Mouse (Mus musculus): ENCODE measurements around the gene Sdad1. TPM values are rescaled to one million over a fixed set of nuclear protein-coding genes. Genes with fewer than 3 reads are reported as not detected.
A peak's percentile ranks its signal among the peaks of the same experiment; 100 is the strongest.

The Sdad1 gene
- total RNA-seq, 2 experiments from 2014 or later, result 32.1 to 36.0 TPM

DNA sequence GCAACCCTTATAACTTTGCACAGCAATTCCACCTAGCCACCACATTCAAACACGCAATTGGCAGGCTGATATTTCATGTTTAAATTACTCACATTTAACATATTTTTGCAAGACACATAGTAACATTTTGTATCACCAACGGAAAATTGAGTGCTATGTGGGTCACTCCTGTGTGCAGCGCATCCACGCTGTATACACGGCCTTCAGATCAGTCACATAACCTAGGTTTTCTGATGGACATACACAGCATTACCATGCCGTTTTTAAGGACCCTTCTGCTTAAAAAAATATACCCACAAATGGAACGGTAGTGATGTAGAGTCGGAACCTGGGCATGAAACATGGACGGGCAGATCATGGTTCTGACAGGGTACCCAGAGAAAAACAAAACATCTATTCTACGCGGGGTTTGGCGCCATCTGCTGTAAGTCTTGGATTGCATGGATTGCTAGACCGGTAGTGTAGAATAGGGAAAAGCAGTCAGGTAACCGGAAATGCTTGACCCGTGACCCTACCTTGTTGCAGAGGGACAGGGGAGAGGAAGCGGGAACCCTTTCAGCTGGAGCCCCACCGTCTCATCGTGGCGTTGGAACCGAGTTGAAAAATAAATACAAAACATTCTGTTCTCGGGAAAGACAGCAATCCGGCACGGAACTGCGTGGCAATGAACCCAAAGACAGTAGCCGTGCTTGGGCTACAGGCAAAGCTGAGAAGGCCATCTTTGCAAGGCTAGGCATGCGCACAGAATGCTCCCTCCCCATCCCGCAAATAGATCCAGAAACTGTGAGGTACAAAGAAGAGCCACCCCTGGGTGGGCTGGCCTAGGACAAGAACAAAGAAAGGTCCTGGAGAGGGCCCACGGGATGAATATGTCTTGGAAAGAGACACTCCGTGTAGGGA is 70.7 kb downstream of the Sdad1 start:
- peak; percentile 81 for DNase-seq

DNA sequence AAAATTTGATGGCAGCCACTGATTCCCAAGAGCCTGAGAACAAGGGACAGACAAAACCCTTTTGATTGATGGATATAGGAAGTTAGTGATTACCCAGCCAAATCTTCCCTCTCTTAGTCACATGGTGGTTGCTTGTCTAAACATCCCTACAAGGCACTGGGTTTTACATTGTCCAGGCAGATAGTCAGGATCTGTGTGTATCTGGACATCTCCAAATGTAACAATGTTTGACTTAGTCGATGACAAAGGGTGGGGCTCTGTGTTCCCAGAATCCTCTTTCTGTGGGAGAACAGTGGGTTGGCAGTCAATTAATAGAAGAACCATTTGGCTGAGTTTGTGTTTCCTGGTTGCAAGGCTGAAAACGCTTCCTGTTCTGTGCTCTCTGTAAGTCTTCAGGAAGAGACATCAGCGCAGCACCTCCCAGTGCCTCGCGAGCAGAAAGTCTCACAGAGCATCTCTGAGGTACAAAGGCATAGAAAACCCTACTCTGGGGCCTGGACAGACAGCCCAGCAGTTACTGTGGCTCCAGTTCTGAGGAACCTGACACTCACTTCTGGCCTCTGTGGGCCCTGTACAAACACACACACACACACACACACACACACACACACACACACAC is 75.2 kb downstream of the Sdad1 start:
- no peak for DNase-seq

Other genes with a start within 250 kb of the Sdad1 start
- 10 to 100 TPM; 92.8 to 96.6 TPM for gene G3bp2, start 226.8 kb downstream of the Sdad1 start, total RNA-seq (2021)
- gene Uso1, start 172.5 kb downstream of the Sdad1 start, total RNA-seq (2021), result 10 to 100 TPM; 64.1 to 71.5 TPM
- gene U90926, start 95.1 kb downstream of the Sdad1 start, total RNA-seq (2021), result under 1 TPM in 1 of 2 experiments, not detected in 1; 0.96 TPM
- gene Ppef2, start 54.2 kb downstream of the Sdad1 start, total RNA-seq (2021), result under 1 TPM; 0.12 to 0.21 TPM
- gene Naaa, start 32.3 kb downstream of the Sdad1 start, total RNA-seq (2021), result 10 to 100 TPM; 26.7 to 27.0 TPM
- 1 to 10 TPM; 1.5 TPM for gene Cxcl9, start 17.6 kb upstream of the Sdad1 start, total RNA-seq (2021)
- 100 to 1,000 TPM; 126 to 154 TPM for gene Art3, start 21.3 kb upstream of the Sdad1 start, total RNA-seq (2021)
- gene Cxcl10, start 38.4 kb upstream of the Sdad1 start, total RNA-seq (2021), result under 1 TPM; 0.57 to 0.94 TPM
- 10 to 100 TPM; 30.3 to 34.0 TPM for gene Nup54, start 124.7 kb upstream of the Sdad1 start, total RNA-seq (2021)
- gene Scarb2, start 196.4 kb upstream of the Sdad1 start, total RNA-seq (2021), result 10 to 100 TPM; 79.6 to 80.6 TPM
- gene Fam47e, start 244.6 kb upstream of the Sdad1 start, total RNA-seq (2021), result not detected